Mouse (Mus musculus): ENCODE data around the gene Itga3. TPM values are rescaled to one million over a fixed set of nuclear protein-coding genes. Genes with fewer than 3 reads are reported as not detected.

Itga3 gene
- total and polyA plus RNA-seq, 3 experiments: not detected

DNA sequence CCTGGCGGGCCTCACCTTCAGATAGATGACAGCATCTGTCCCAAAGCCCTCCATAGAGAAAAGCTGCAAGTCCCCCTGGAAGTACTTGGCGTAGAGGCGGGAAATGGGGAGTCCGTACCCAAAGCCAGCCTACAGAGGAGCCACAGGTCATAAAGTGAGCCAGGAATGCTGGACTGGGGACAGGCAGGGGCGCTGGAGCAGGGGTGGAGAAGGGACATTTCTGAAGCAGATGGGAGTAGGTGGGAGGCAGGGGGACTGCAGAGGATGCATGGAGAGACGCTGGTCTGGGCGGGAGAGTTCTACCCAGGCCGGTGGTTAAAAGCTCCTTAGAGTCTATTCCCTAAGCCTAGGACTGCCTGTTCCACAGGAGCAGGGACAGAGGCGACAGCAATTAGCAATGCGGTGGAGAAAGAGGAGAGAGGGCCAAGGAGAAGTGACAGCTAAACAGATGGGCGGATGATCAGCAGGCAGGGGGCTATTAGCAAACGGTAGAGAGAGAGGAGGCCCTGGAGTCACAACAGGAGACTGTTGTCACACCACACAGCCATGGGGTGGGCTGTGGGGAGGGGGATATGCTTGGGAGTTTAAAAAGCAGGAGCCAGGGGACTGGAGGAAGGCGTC lies 48.6 kb downstream of the Itga3 start:
- Histone ChIP-seq H3K79me2 (ENCODE audit: control insufficient read depth, insufficient read depth, low read length, poor library complexity) (no peaks in the 10 kb centered on the region), H3K36me3 (ENCODE audit: control insufficient read depth in 1 of 2, insufficient read depth in 2 of 2, low read length in 2 of 2) (no peaks in the 10 kb centered on the region), H3K27me3 (ENCODE audit: control insufficient read depth in 1 of 2, insufficient read depth in 2 of 2, low read length in 2 of 2) (no peaks in the 10 kb centered on the region), H3K27ac (ENCODE audit: control insufficient read depth, low read depth, low read length) (no peak overlapping the region), H3K9me3 (replicated peaks; ENCODE audit: insufficient read depth, low read length) (no peaks in the 10 kb centered on the region), H3K9ac (ENCODE audit: control insufficient read depth, low read depth, low read length, poor library complexity, severe bottlenecking) (no peak overlapping the region), H3K4me3 (ENCODE audit: control insufficient read depth in 1 of 2, insufficient read depth in 1 of 2, low read depth in 2 of 2, low read length in 2 of 2) (no peak overlapping the region), H3K4me1 (ENCODE audit: control insufficient read depth in 1 of 2, insufficient read depth in 2 of 2, low read length in 2 of 2) (no peaks in the 10 kb centered on the region)
- DNase-seq (ENCODE audit: low read depth, low spot score): no peak
- TF ChIP-seq GATA1 (IDR thresholded peaks at IDR 0.05; ENCODE audit: low read depth, low read length): no peak
- no peak for TF ChIP-seq JUND (IDR thresholded peaks at IDR 0.05; ENCODE audit: low read depth, low read length)
- TF ChIP-seq SIN3A (IDR thresholded peaks at IDR 0.05; ENCODE audit: low read length): no peak
- TF ChIP-seq ZC3H11A (IDR thresholded peaks at IDR 0.05; ENCODE audit: low read depth, low read length): no peak
- TF ChIP-seq MAX (IDR thresholded peaks at IDR 0.05; ENCODE audit: low read length): no peak
- no peak for TF ChIP-seq CHD1 (IDR thresholded peaks at IDR 0.05; ENCODE audit: low read depth, low read length)

DNA sequence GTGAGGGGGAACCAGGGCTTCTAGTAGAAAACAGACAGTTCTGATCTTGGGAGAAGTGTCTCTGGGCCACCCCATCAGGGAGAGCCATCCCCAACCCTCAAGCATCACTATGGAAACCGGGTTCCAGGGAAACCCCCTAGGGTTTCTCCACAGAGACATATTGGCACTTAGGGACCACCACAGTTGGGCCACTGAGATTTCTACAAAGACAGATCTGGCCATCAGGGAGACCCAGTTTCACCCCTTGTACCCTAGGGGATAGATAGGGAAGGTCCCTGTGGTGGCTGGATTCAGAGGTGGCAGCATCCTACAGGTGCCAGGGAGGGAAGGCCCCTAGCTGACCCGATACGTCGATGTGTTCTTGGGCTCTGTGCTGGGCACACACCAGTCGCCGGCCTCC lies 49.8 kb downstream of the Itga3 start:
- DNase-seq (ENCODE audit: low read depth, low spot score): no peak
- no peaks in the 10 kb centered on the region for H3K27me3 ChIP-seq (ENCODE audit: control insufficient read depth in 1 of 2, insufficient read depth in 2 of 2, low read length in 2 of 2)
- H3K4me3 ChIP-seq (ENCODE audit: control insufficient read depth in 1 of 2, insufficient read depth in 1 of 2, low read depth in 2 of 2, low read length in 2 of 2): no peak overlapping the region
- H3K27ac ChIP-seq (ENCODE audit: control insufficient read depth, low read depth, low read length): no peak overlapping the region
- H3K9ac ChIP-seq (ENCODE audit: control insufficient read depth, low read depth, low read length, poor library complexity, severe bottlenecking): no peak overlapping the region
- H3K4me1 ChIP-seq (ENCODE audit: control insufficient read depth in 1 of 2, insufficient read depth in 2 of 2, low read length in 2 of 2): no peaks in the 10 kb centered on the region
- TF ChIP-seq POLR2AphosphoS2 (IDR thresholded peaks at IDR 0.05; ENCODE audit: low read length) (peak; percentile 7; the same call in 1 of the 2 replicates), USF2 (IDR thresholded peaks at IDR 0.05; ENCODE audit: borderline replicate concordance in 1 of 2, insufficient read depth in 1 of 2, low read depth in 1 of 2, low read length in 2 of 2) (no peak)
- no peaks in the 10 kb centered on the region for H3K9me3 ChIP-seq (replicated peaks; ENCODE audit: insufficient read depth, low read length)
- H3K79me2 ChIP-seq (ENCODE audit: control insufficient read depth, insufficient read depth, low read length, poor library complexity): no peaks in the 10 kb centered on the region
- H3K36me3 ChIP-seq (ENCODE audit: control insufficient read depth in 1 of 2, insufficient read depth in 2 of 2, low read length in 2 of 2): no peaks in the 10 kb centered on the region

DNA sequence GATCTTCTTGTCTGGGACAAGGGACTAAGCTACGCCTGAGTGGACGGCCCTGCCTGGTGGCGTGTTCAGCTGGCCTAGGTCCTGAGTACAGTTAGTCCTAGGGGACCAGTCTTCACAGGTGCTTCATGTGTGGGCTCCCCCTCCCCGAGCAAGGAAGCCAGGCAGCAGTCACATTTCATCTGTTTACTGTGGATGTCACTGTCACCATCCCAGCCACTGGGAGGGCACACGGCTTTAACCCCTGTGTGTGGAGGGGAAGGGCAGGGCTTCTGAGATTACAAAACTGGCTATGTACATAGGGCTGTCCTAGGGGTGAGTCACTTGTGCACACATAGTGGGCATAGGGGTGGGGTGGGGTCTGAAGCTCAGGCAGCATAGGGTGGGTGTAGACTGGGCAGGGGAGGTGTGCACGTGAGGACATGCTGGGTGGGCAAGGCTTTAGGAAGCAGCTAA lies 50.5 kb downstream of the Itga3 start:
- H3K9me3 ChIP-seq (replicated peaks; ENCODE audit: insufficient read depth, low read length): no peaks in the 10 kb centered on the region
- H3K4me3 ChIP-seq (ENCODE audit: control insufficient read depth in 1 of 2, insufficient read depth in 1 of 2, low read depth in 2 of 2, low read length in 2 of 2): no peak overlapping the region
- no peak overlapping the region for H3K9ac ChIP-seq (ENCODE audit: control insufficient read depth, low read depth, low read length, poor library complexity, severe bottlenecking)
- H3K27me3 ChIP-seq (ENCODE audit: control insufficient read depth in 1 of 2, insufficient read depth in 2 of 2, low read length in 2 of 2): no peaks in the 10 kb centered on the region
- H3K79me2 ChIP-seq (ENCODE audit: control insufficient read depth, insufficient read depth, low read length, poor library complexity): no peaks in the 10 kb centered on the region
- DNase-seq (ENCODE audit: low read depth, low spot score): no peak
- no peaks in the 10 kb centered on the region for H3K4me1 ChIP-seq (ENCODE audit: control insufficient read depth in 1 of 2, insufficient read depth in 2 of 2, low read length in 2 of 2)
- no peak for TF ChIP-seq RAD21 (IDR thresholded peaks at IDR 0.05; ENCODE audit: low read depth, low read length)
- TF ChIP-seq MAZ (IDR thresholded peaks at IDR 0.05; ENCODE audit: low read depth, low read length): 0 out of 2 replicates have a peak, but pooled peaks have one; percentile 29
- peak; percentile 46; the same call in 1 of the 2 replicates for TF ChIP-seq POLR2AphosphoS2 (IDR thresholded peaks at IDR 0.05; ENCODE audit: low read length)
- 0 out of 2 replicates have a peak, but pooled peaks have one; percentile 31 for TF ChIP-seq POLR2AphosphoS5 (IDR thresholded peaks at IDR 0.05; ENCODE audit: borderline replicate concordance, low read depth, low read length)
- no peak for TF ChIP-seq SMC3 (IDR thresholded peaks at IDR 0.05; ENCODE audit: low read depth, low read length)
- no peak for TF ChIP-seq ZKSCAN1 (IDR thresholded peaks at IDR 0.05; ENCODE audit: low read depth, low read length)
- TF ChIP-seq GATA1 (IDR thresholded peaks at IDR 0.05; ENCODE audit: low read depth, low read length): no peak
- no peak for TF ChIP-seq RCOR1 (IDR thresholded peaks at IDR 0.05; ENCODE audit: low read depth, low read length)
- TF ChIP-seq MYB (IDR thresholded peaks at IDR 0.05; ENCODE audit: low read depth, low read length): no peak
- peak; percentile 71; the same call in 1 of the 2 replicates for TF ChIP-seq ZMIZ1 (IDR thresholded peaks at IDR 0.05; ENCODE audit: low read depth, low read length)
- H3K27ac ChIP-seq (ENCODE audit: control insufficient read depth, low read depth, low read length): no peak overlapping the region
- H3K36me3 ChIP-seq (ENCODE audit: control insufficient read depth in 1 of 2, insufficient read depth in 2 of 2, low read length in 2 of 2): no peaks in the 10 kb centered on the region

Data from MEL (cell line).